Mouse (Mus musculus): ENCODE results near the gene Mrc2.

- TF ChIP-seq EP300 (IDR thresholded peaks at IDR 0.05; ENCODE audit: low read depth) (no peak), CTCF (IDR thresholded peaks at IDR 0.05; ENCODE audit: low read depth) (no peak)
These were observed 82.2 kb downstream of the Mrc2 start for GRCm38 (mm10) chr11:105374526-105375175.
